Mouse (Mus musculus) embryonic facial prominence, embryonic 14.5 days (tissue): ENCODE results near the gene C2cd4a. TPM values are rescaled to one million over a fixed set of nuclear protein-coding genes. Genes with fewer than 3 reads are reported as not detected.

Experiments used
- ATAC-seq: fragments of 200-750 bp; cut with Nextera tagmentation; 2 replicates; pipeline ENCODE4 v1.8.0; 2017; ENCODE audit warnings: low read depth, moderate number of reproducible peaks, moderate TSS enrichment
- DNase-seq: peaks from one replicate; pipeline ENCODE4 v3.0.0-alpha.2; 2015; ENCODE audit warnings: low spot score
- H3K27ac ChIP-seq: fragments of 300-500 bp; sonication (generic); replicated peaks from 2 replicates; pipeline ENCODE4 v1.5.1; 2014; ENCODE audit warnings: low read depth, mild to moderate bottlenecking, low read length, moderate library complexity
- H3K27me3 ChIP-seq: fragments of 300-500 bp; sonication (generic); replicated peaks from 2 replicates; pipeline ENCODE4 v1.6.1; 2014; ENCODE audit warnings: low read length; ENCODE audit not compliant: control insufficient read depth, insufficient read depth
- H3K36me3 ChIP-seq: fragments of 300-500 bp; sonication (generic); 2 replicates; pipeline ENCODE4 v1.6.1; 2014; ENCODE audit warnings: low read length, mixed read lengths; ENCODE audit not compliant: control insufficient read depth, insufficient read depth
- H3K4me1 ChIP-seq: fragments of 300-500 bp; sonication (generic); 2 replicates; pipeline ENCODE4 v1.6.1; 2014; ENCODE audit warnings: antibody characterized with exemption, low read length; ENCODE audit not compliant: control insufficient read depth, insufficient read depth
- H3K4me2 ChIP-seq: fragments of 300-500 bp; sonication (generic); 2 replicates; pipeline ENCODE4 v1.6.1; 2014; ENCODE audit warnings: low read depth, mild to moderate bottlenecking, low read length, moderate library complexity, mixed read lengths
- H3K4me3 ChIP-seq: fragments of 300-500 bp; sonication (generic); 2 replicates; pipeline ENCODE4 v1.5.1; 2014; ENCODE audit warnings: low read depth, mild to moderate bottlenecking, low read length
- H3K9ac ChIP-seq: fragments of 300-500 bp; sonication (generic); 2 replicates; pipeline ENCODE4 v1.6.1; 2014; ENCODE audit warnings: low read depth, mild to moderate bottlenecking, low read length, moderate library complexity, mixed read lengths
- H3K9me3 ChIP-seq: fragments of 300-500 bp; sonication (generic); 2 replicates; pipeline ENCODE4 v1.6.1; 2016; ENCODE audit warnings: low read length; ENCODE audit not compliant: control insufficient read depth
- WGBS: fragments of 180-500 bp; shearing (Covaris S2); extraction: QIAGEN DNeasy Blood & Tissue Kit; methylation state at CpG from one replicate; pipeline ENCODE4 v1.1.7; 2014; 5-methylcytosine and 5-hydroxymethylcytosine counted together
- polyA plus RNA-seq: library from polyadenylated mRNA; unstranded; fragments of >200 nt; fragmentation: Nextera tagmentation; extraction: Ambion mirVana; gene quantifications from 2 replicates; pipeline ENCODE4 v1.2.1, GENCODE M21; 2014

C2cd4a gene
- polyA plus RNA-seq, 1 experiment from 2014 or later = 0.28 TPM

- Histone ChIP-seq H3K27ac (no peak overlapping the region), H3K9ac (no peak overlapping the region), H3K4me2 (no peak overlapping the region), H3K4me3 (no peak overlapping the region), H3K4me1 (no peaks in the 10 kb centered on the region), H3K36me3 (no peaks in the 10 kb centered on the region), H3K27me3 (no peaks in the 10 kb centered on the region), H3K9me3 (no peaks in the 10 kb centered on the region)
- no peak for DNase-seq
- WGBS = 45% methylated on average over 4 of the region's 4 CpGs
- ATAC-seq = no peak
Measured at GRCm38 (mm10) chr9:67864011-67864410, 31.9 kb upstream of the C2cd4a start.

- ATAC-seq (no peak), DNase-seq (no peak)
- no peaks in the 10 kb centered on the region for H3K9me3 ChIP-seq
- no peaks in the 10 kb centered on the region for H3K4me1 ChIP-seq
- H3K36me3 ChIP-seq = 0 out of 2 replicates have a peak, but pooled peaks cover under 1% of the 10 kb centered on the region
- H3K4me2 ChIP-seq = no peak overlapping the region
- H3K4me3 ChIP-seq = no peak overlapping the region
- no peak overlapping the region for H3K27ac ChIP-seq
- 83% methylated on average over 5 of the region's 5 CpGs for WGBS
- H3K9ac ChIP-seq = no peak overlapping the region
- no peaks in the 10 kb centered on the region for H3K27me3 ChIP-seq
Measured at GRCm38 (mm10) chr9:67863332-67863731, 31.2 kb upstream of the C2cd4a start.

- Histone ChIP-seq H3K9me3 (no peaks in the 10 kb centered on the region), H3K4me2 (no peak overlapping the region), H3K4me1 (no peaks in the 10 kb centered on the region), H3K9ac (no peak overlapping the region), H3K27ac (no peak overlapping the region), H3K36me3 (peaks cover 20% of the 10 kb centered on the region; the same call in 1 of the 2 replicates), H3K27me3 (no peaks in the 10 kb centered on the region), H3K4me3 (no peak overlapping the region)
- 70% methylated on average over 2 of the region's 2 CpGs for WGBS
- ATAC-seq = no peak
- no peak for DNase-seq
Measured at GRCm38 (mm10) chr9:67860273-67860672, 28.1 kb upstream of the C2cd4a start.

GRCm38 (mm10) chr9:67851150-67851549 is 19.0 kb upstream of the C2cd4a start:
- Histone ChIP-seq H3K4me1 (no peaks in the 10 kb centered on the region), H3K4me2 (no peak overlapping the region), H3K9ac (no peak overlapping the region), H3K4me3 (no peak overlapping the region), H3K27ac (no peak overlapping the region), H3K9me3 (no peaks in the 10 kb centered on the region), H3K36me3 (peaks cover 6% of the 10 kb centered on the region), H3K27me3 (no peaks in the 10 kb centered on the region)
- ATAC-seq (no peak), DNase-seq (no peak)
- WGBS = 84% methylated on average over 4 of the region's 4 CpGs

- Histone ChIP-seq H3K9ac (no peak overlapping the region), H3K4me3 (no peak overlapping the region), H3K36me3 (peaks cover 2% of the 10 kb centered on the region), H3K27me3 (no peaks in the 10 kb centered on the region), H3K9me3 (no peaks in the 10 kb centered on the region), H3K27ac (no peak overlapping the region), H3K4me1 (no peaks in the 10 kb centered on the region), H3K4me2 (no peak overlapping the region)
- DNase-seq = no peak
- ATAC-seq = no peak
- 89% methylated on average over 3 of the region's 3 CpGs for WGBS
Measured at GRCm38 (mm10) chr9:67849846-67850245, 17.7 kb upstream of the C2cd4a start.

GRCm38 (mm10) chr9:67849397-67849796 is 17.3 kb upstream of the C2cd4a start:
- DNase-seq (no peak), ATAC-seq (no peak)
- Histone ChIP-seq H3K9ac (no peak overlapping the region), H3K27ac (no peak overlapping the region), H3K4me3 (no peak overlapping the region), H3K27me3 (no peaks in the 10 kb centered on the region), H3K4me1 (no peaks in the 10 kb centered on the region), H3K9me3 (no peaks in the 10 kb centered on the region), H3K4me2 (no peak overlapping the region), H3K36me3 (no peaks in the 10 kb centered on the region; the same call in 1 of the 2 replicates)
- WGBS = 79% methylated on average over 12 of the region's 12 CpGs

- H3K27ac ChIP-seq = no peak overlapping the region
- 95% methylated on average over 3 of the region's 3 CpGs for WGBS
- no peak overlapping the region for H3K4me2 ChIP-seq
- DNase-seq = no peak
- H3K4me3 ChIP-seq = no peak overlapping the region
- ATAC-seq = no peak
- no peaks in the 10 kb centered on the region for H3K36me3 ChIP-seq
- no peaks in the 10 kb centered on the region for H3K27me3 ChIP-seq
- H3K9me3 ChIP-seq = no peaks in the 10 kb centered on the region
- H3K4me1 ChIP-seq = no peaks in the 10 kb centered on the region
- no peak overlapping the region for H3K9ac ChIP-seq
Measured at GRCm38 (mm10) chr9:67847606-67848005, 15.5 kb upstream of the C2cd4a start.

GRCm38 (mm10) chr9:67846089-67846488 is 14.0 kb upstream of the C2cd4a start:
- Histone ChIP-seq H3K9me3 (no peaks in the 10 kb centered on the region), H3K27me3 (no peaks in the 10 kb centered on the region), H3K9ac (no peak overlapping the region), H3K4me2 (no peak overlapping the region), H3K4me1 (0 out of 2 replicates have a peak, but pooled peaks cover 1% of the 10 kb centered on the region), H3K36me3 (no peaks in the 10 kb centered on the region), H3K27ac (no peak overlapping the region), H3K4me3 (no peak overlapping the region)
- WGBS = 88% methylated on average over 2 of the region's 2 CpGs
- ATAC-seq (no peak), DNase-seq (no peak)

- 62% methylated on average over 5 of the region's 5 CpGs for WGBS
- ATAC-seq (no peak), DNase-seq (no peak)
- Histone ChIP-seq H3K4me1 (peaks cover 6% of the 10 kb centered on the region; the same call in 1 of the 2 replicates), H3K27me3 (no peaks in the 10 kb centered on the region), H3K4me2 (no peak overlapping the region), H3K9me3 (no peaks in the 10 kb centered on the region), H3K4me3 (no peak overlapping the region), H3K27ac (no peak overlapping the region), H3K36me3 (no peaks in the 10 kb centered on the region), H3K9ac (no peak overlapping the region)
Measured at GRCm38 (mm10) chr9:67845648-67846047, 13.5 kb upstream of the C2cd4a start.
